Mouse (Mus musculus) splenic B cell, adult 2 months (primary cell): Measurements from ENCODE around the gene Popdc2.

Source experiments
- DNase-seq: peaks from one replicate; pipeline ENCODE4 v3.0.0-alpha.2; 2011; ENCODE audit warnings: low read depth, low spot score
- H3K27me3 ChIP-seq: 2 replicates; pipeline ENCODE4 v1.6.1; 2012; ENCODE audit warnings: mild to moderate bottlenecking, low read length, moderate library complexity, mixed read lengths; ENCODE audit not compliant: control insufficient read depth, poor library complexity, insufficient read depth, severe bottlenecking
- H3K36me3 ChIP-seq: 2 replicates; pipeline ENCODE4 v1.6.1; 2012; ENCODE audit warnings: mild to moderate bottlenecking, low read length, moderate library complexity, mixed read lengths; ENCODE audit not compliant: control insufficient read depth, poor library complexity, insufficient read depth, severe bottlenecking

Gene Popdc2

DNA sequence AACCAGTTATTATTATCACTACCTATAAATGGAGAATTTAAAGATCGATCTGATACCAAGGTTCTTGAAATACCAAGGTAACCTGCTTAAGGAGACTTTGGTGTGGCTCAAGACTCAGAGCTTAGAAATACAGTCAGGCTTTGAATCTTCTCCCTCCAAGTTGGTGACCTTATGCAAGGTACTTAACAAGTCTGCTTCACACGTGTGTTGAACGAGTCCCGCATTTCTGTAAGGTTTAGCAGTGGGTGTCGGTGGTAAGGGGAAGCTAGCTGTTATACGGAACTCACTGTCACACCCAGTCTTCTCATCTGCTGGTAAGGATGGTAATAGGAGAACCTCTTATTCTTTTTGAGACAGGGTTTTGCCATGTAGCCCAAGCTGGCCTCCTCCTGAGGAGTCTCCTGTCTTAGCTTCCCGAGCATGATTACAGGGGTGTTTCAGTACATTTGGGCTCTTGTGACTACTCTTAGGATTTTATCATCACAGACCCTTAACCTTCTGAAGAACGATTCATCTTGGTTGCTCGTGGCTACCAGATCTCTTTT lies 13.7 kb upstream of the Popdc2 start:
- Histone ChIP-seq H3K36me3 (peaks cover 6% of the 10 kb centered on the region), H3K27me3 (no peaks in the 10 kb centered on the region)
- no peak for DNase-seq

DNA sequence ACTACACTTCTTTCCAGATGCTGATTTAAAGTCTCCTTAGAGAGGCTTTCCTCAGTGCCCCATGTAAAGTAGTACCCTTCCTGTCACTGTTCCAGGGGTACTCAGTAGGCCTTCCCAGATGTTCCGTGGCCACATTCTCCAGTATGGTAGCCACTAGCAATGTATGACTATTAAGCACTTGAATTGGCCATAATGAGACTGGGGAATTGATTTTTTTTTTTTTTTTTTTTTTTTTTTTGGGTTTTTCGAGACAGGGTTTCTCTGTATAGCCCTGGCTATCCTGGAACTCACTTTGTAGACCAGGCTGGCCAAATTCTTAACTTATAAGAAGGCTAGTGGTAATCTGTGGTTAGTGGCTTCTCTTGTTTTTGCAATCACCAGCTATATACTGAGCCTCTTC lies 12.1 kb upstream of the Popdc2 start:
- H3K36me3 ChIP-seq, result peaks cover 6% of the 10 kb centered on the region
- no peak for DNase-seq
- no peaks in the 10 kb centered on the region for H3K27me3 ChIP-seq

DNA sequence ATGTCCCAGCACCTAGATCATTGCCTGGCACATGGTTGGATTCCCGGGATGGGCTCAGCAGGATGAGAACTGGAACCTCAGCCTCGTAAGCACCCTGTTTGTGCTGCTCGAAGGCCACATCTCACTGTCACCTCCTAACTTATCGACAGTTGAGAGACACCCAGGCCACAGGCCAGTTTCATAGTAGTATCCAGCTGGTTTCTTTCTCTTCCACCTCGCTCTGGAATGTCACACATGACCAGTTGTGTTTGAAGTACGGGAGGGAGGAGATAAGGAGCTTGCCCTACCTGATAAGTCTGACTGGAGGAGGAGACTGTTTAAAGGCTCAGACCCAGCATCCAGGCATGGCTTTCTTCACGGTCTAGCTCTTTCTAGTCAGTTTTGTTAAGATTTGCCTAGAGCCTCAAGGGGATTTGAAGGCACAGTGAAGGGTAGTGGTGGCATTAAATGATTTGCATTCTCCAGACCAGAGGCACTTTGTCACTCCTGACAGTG lies 11.6 kb upstream of the Popdc2 start:
- peak; percentile 37 for DNase-seq
- Histone ChIP-seq H3K36me3 (peaks cover 6% of the 10 kb centered on the region), H3K27me3 (no peaks in the 10 kb centered on the region)

DNA sequence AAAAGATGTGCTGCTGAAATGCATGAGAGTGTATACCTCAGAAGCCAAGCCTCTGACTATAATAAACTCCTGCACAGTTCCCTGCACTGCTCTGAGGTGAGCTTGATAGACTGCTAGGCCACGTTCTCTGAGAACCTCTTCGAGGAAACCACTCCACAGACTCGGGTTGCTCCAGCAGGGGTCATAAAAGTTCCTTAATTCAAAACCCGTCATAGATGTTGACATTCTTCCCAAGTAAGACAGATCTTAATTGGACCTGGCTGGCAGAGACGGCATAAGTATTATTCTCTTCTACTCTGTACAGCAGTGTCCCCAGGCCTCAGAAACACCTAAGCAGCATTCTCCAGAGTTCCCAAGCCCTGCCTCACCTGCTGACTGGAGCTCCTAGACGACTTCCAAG lies 11.1 kb upstream of the Popdc2 start:
- no peak for DNase-seq
- Histone ChIP-seq H3K36me3 (peaks cover 6% of the 10 kb centered on the region), H3K27me3 (no peaks in the 10 kb centered on the region)

DNA sequence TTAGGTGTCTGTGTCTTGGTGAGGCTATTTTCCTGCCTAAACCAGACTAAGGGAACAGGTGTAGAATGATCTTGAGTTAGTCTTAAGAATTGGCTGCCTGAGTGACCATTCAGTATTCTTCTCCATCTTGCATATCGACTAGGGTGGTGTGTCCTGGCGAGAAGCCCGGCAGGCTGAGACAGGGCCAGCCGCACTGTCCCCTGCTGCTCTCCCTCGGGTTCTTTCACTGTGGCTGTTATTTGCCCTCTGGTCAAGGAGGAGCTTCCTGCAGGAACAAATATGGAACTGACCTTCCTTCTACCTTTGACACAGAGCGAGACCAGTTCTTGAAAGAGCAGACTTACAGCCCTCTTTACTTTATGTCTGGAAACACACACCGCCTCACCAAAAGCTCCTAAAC lies 10.0 kb upstream of the Popdc2 start:
- Histone ChIP-seq H3K36me3 (peaks cover 6% of the 10 kb centered on the region), H3K27me3 (no peaks in the 10 kb centered on the region)
- no peak for DNase-seq

DNA sequence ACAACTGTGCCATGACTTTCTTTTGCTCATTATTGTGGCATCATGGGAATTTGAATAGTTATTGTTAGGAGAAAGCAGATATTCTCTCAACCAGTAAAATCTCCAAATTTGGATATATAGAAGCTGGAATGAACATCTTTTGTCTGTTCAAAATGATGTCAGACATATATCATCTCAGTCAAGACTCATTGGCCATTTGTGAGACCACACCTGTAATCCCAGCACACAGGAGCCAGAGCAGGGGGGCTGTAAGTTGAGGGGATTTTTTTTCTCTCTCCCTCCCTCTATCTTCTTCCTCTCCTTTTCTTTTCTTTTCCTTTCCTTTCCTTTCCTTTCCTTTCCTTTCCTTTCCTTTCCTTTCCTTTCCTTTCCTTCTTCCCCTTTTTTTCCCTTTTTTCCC lies 9.2 kb upstream of the Popdc2 start:
- Histone ChIP-seq H3K27me3 (no peaks in the 10 kb centered on the region), H3K36me3 (peaks cover 7% of the 10 kb centered on the region)
- no peak for DNase-seq

DNA sequence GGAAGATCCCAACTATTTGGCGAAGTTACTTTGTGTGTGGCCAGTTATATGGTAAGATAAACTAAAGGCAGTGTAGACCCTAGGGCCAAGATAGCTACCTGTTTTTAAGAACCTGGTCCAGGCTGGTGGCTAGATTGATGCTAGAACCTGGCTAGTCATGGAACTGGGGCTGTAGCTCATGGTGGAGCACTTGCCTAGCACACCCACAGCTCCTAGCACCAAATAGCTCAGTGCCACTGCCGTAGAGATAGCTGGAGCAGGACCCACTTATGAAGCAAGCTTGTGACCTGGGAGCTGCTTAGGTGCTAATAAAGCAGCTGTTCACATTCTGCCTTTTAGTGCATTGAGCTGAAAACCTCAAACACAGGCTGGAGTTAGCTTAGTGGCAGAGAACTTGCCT lies 8.4 kb upstream of the Popdc2 start:
- DNase-seq, result no peak
- H3K36me3 ChIP-seq, result peaks cover 8% of the 10 kb centered on the region
- no peaks in the 10 kb centered on the region for H3K27me3 ChIP-seq

DNA sequence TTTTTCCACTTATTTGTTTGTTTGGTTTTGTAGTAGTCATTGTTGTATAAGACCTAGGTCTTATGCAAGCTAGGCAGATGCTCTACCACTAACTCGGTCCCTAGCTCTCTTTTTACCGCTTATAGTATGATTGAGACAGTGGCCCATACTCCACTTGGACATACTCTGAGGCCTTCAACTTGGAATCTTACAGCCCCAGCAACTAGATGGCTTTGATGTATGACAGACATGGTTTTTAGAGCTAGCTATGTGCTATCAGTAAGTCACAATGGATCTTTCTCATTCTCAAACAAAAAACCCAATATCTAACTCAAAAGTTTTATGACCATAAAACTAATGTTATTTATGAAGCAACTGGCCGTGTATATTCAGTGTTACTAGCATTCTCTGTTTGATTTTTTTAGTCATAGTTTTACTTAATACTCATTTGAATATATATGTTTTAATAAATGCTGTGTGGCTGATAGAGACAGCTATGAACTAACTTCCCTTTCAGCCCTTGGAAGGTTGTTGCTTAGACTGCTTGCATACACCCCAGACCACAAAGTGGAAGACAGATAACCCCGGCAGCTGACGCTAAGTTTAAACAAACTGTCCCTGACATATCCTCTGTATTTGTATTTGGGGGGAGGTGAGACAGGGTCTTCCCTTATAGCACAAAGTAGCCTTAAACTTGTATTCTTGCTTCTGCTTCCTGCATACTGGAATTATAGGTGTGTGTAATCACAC lies 7.7 kb upstream of the Popdc2 start:
- peaks cover 8% of the 10 kb centered on the region for H3K36me3 ChIP-seq
- no peaks in the 10 kb centered on the region for H3K27me3 ChIP-seq
- no peak for DNase-seq

DNA sequence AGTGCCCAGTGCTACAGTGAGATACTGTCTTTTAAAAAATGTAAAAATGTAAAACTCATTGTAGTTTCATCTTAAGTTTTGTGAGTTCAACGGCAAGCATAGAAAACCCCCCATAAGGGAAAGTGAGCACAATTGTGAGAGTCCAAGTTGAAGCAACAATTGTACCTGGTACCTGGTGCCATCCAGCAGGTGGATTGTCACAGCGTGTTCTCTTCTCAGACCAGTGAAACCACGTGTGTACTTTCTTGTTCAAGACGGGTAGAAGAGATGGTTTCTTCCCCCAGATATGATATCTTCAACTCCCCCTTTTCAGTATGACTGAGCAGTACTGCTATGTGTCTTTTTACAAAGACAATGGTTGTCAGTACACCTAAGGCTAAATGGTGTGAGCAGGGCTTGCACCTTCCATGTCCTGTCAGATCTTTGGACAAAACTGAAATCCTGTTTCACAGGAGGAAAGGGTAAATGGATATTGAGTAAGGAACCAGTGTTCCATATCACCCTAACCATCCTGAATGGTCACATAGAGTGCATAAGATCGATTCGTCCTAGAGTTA lies 3.7 kb upstream of the Popdc2 start:
- DNase-seq, result no peak
- peaks cover 2% of the 10 kb centered on the region; the same call in 1 of the 2 replicates for H3K36me3 ChIP-seq

DNA sequence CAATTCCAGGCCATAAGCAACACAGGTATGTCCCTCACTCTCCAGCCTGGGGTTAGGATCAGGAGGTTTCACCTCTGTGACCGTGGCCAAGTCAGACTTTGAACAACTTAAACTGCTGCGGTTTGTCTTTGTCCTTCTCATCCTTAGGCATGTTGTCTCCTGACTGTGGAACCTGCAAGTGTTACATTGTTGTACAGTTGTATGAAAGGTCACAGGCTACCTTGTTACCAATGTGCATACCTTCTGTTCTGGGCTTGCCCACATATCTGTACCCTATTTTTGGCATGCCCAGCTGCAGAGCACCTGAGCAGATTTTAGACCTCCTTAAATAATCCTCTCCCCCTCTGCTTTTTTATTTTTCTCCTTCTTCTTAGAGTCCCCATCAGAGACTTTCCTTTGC lies 2.8 kb upstream of the Popdc2 start:
- DNase-seq, result no peak
- H3K27me3 ChIP-seq, result no peaks in the 10 kb centered on the region
- peaks cover 2% of the 10 kb centered on the region; the same call in 1 of the 2 replicates for H3K36me3 ChIP-seq

More for the DNA sequence above, 3.7 kb upstream of the Popdc2 start:
- H3K27me3 ChIP-seq, result no peaks in the 10 kb centered on the region

DNA sequence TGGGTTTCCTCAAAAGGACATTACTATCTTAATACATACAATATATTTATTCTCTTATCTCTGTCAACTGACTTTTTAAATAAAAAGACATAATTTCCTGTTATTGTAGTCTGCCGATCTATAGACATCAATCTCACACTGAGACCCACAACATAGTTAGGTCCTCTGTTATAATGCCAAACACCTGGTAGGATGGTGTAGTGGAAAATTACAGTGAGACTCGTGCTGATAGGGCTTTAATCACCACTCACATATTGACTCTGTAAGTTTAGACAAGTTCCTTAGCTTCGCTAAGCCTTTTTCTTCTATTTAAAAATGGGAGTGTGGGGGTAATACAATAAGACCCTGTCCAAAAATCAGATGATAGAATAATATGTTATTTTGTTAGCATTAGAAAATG lies 2.2 kb upstream of the Popdc2 start:
- no peak for DNase-seq
- peaks cover 2% of the 10 kb centered on the region; the same call in 1 of the 2 replicates for H3K36me3 ChIP-seq
- no peaks in the 10 kb centered on the region for H3K27me3 ChIP-seq

DNA sequence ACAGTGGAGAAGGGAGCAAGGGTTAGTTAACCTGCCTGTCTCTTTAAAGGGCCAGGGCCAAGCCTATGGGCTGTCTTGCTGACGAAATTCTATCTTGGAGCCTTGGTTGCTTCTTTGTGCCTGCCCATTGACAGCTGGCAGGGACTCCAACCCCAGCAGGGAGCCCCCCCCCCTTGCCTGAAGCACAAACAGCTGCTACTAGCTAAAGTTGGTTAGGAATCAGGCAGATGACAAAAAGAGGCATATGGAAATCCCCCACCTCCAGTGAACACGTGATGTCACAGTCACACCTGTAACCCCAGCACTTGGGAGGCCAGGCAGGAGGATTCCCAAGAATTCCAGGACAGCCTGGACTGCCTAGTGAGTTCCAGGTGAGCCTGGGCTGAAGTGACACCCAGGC lies 1.7 kb upstream of the Popdc2 start:
- no peak for DNase-seq
- peaks cover 2% of the 10 kb centered on the region; the same call in 1 of the 2 replicates for H3K36me3 ChIP-seq

DNA sequence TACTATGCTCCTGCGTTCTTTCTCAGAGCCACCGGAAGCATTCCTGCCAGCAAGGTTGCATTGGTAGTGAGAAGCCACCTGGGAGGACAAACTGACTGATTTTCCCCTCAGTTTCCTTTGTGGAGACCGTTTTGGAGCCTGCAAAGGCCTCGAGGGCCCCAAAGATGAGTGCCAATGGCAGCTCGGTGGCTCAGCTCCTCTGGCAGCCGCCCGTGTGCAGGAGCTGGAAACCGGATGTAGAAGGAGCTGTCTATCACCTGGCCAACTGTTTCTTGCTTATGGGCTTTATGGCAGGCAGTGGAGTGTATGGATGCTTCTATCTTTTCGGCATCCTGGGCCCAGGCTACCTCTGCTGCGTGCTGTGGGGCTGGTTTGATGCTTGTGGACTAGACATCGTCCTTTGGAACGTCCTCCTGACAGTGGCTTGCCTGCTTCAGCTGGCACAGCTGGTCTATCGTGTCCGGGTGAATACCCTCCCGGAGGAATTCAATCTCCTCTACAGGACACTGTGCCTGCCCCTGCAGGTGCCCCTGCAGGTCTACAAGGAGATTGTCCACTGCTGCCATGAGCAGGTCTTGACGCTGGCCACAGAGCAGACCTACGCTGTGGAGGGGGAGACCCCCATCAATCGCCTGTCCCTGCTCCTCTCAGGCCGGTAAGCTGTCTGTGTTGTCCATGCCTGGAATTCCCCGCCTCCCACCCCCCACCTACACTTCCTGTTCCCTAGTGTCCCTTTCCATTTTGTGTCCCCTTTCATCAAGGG lies 665 bp downstream of the Popdc2 start:
- Histone ChIP-seq H3K27me3 (no peaks in the 10 kb centered on the region), H3K36me3 (0 out of 2 replicates have a peak, but pooled peaks cover 2% of the 10 kb centered on the region)
- DNase-seq, result no peak

More for the DNA sequence above, 1.7 kb upstream of the Popdc2 start:
- H3K27me3 ChIP-seq, result no peaks in the 10 kb centered on the region

DNA sequence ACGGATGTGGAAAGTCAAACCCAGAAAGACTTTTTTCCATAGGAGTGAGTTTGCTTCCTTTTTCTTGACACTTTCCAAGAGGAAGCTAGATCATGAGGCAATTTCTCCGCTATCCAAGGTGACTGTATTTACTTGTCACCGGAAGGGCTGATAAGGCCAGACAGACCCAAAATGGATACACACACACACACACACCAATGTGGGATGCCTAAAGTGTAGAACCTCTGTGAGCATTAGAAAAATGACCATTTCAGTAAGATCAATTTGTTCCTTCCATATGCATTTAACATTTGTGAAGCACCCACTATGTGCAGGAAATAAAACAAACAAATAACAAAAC lies 1.2 kb downstream of the Popdc2 start:
- no peaks in the 10 kb centered on the region for H3K27me3 ChIP-seq
- H3K36me3 ChIP-seq, result no peaks in the 10 kb centered on the region
- DNase-seq, result no peak

DNA sequence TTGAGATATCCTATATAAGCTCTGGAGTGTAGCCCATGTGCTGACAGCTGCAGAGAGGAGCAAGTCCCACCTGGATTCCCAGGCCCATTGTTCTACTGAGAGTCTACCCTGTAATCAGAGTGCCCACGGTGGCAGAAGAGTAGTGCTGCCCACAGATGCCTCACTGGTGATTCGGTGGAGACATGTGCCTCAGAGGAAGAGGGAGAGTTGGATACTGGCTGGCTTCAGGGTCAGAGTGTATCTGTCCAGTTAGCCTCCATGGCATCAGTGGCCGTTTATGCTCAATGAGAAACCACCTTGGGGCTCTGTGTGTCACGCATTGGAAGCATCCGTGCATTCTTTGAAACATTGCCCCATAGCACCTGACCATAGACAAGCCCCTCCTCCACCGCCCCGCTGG lies 1.6 kb downstream of the Popdc2 start:
- H3K27me3 ChIP-seq, result no peaks in the 10 kb centered on the region
- no peaks in the 10 kb centered on the region for H3K36me3 ChIP-seq
- DNase-seq, result no peak
